Mouse (Mus musculus) embryonic facial prominence, embryonic 14.5 days (tissue): ENCODE data around the gene Cdh23. TPM values are rescaled to one million over a fixed set of nuclear protein-coding genes. Genes with fewer than 3 reads are reported as not detected.

Source experiments
- ATAC-seq: fragments of 200-750 bp; cut with Nextera tagmentation; 2 replicates; pipeline ENCODE4 v1.8.0; 2017; ENCODE audit warnings: low read depth, moderate number of reproducible peaks, moderate TSS enrichment
- DNase-seq: peaks from one replicate; pipeline ENCODE4 v3.0.0-alpha.2; 2015; ENCODE audit warnings: low spot score
- H3K27ac ChIP-seq: fragments of 300-500 bp; sonication (generic); replicated peaks from 2 replicates; pipeline ENCODE4 v1.5.1; 2014; ENCODE audit warnings: low read depth, mild to moderate bottlenecking, low read length, moderate library complexity
- H3K27me3 ChIP-seq: fragments of 300-500 bp; sonication (generic); replicated peaks from 2 replicates; pipeline ENCODE4 v1.6.1; 2014; ENCODE audit warnings: low read length; ENCODE audit not compliant: control insufficient read depth, insufficient read depth
- H3K36me3 ChIP-seq: fragments of 300-500 bp; sonication (generic); 2 replicates; pipeline ENCODE4 v1.6.1; 2014; ENCODE audit warnings: low read length, mixed read lengths; ENCODE audit not compliant: control insufficient read depth, insufficient read depth
- H3K4me1 ChIP-seq: fragments of 300-500 bp; sonication (generic); 2 replicates; pipeline ENCODE4 v1.6.1; 2014; ENCODE audit warnings: antibody characterized with exemption, low read length; ENCODE audit not compliant: control insufficient read depth, insufficient read depth
- H3K4me2 ChIP-seq: fragments of 300-500 bp; sonication (generic); 2 replicates; pipeline ENCODE4 v1.6.1; 2014; ENCODE audit warnings: low read depth, mild to moderate bottlenecking, low read length, moderate library complexity, mixed read lengths
- H3K4me3 ChIP-seq: fragments of 300-500 bp; sonication (generic); 2 replicates; pipeline ENCODE4 v1.5.1; 2014; ENCODE audit warnings: low read depth, mild to moderate bottlenecking, low read length
- H3K9ac ChIP-seq: fragments of 300-500 bp; sonication (generic); 2 replicates; pipeline ENCODE4 v1.6.1; 2014; ENCODE audit warnings: low read depth, mild to moderate bottlenecking, low read length, moderate library complexity, mixed read lengths
- H3K9me3 ChIP-seq: fragments of 300-500 bp; sonication (generic); 2 replicates; pipeline ENCODE4 v1.6.1; 2016; ENCODE audit warnings: low read length; ENCODE audit not compliant: control insufficient read depth
- WGBS: fragments of 180-500 bp; shearing (Covaris S2); extraction: QIAGEN DNeasy Blood & Tissue Kit; methylation state at CpG from one replicate; pipeline ENCODE4 v1.1.7; 2014; 5-methylcytosine and 5-hydroxymethylcytosine counted together
- polyA plus RNA-seq: library from polyadenylated mRNA; unstranded; fragments of >200 nt; fragmentation: Nextera tagmentation; extraction: Ambion mirVana; gene quantifications from 2 replicates; pipeline ENCODE4 v1.2.1, GENCODE M21; 2014

Cdh23 gene
- polyA plus RNA-seq, 1 experiment from 2014 or later = 1.0 TPM

- H3K27me3 ChIP-seq = no peaks in the 10 kb centered on the region
- ATAC-seq (no peak), DNase-seq (no peak)
- H3K4me2 ChIP-seq = no peak overlapping the region
- H3K36me3 ChIP-seq = no peaks in the 10 kb centered on the region
- no peak overlapping the region for H3K9ac ChIP-seq
- H3K4me3 ChIP-seq = no peak overlapping the region
- H3K27ac ChIP-seq = no peak overlapping the region
- H3K9me3 ChIP-seq = no peaks in the 10 kb centered on the region
- H3K4me1 ChIP-seq = peaks cover 7% of the 10 kb centered on the region; the same call in 1 of the 2 replicates
- WGBS = 76% methylated on average over 4 of the region's 4 CpGs
Observed at GRCm38 (mm10) chr10:60571491-60571890, 124.8 kb downstream of the Cdh23 start.

GRCm38 (mm10) chr10:60566369-60567037 is 129.8 kb downstream of the Cdh23 start:
- H3K36me3 ChIP-seq = no peaks in the 10 kb centered on the region
- 35% methylated on average over 24 of the region's 24 CpGs for WGBS
- ATAC-seq = no peak
- peaks cover 17% of the 10 kb centered on the region for H3K4me1 ChIP-seq
- H3K27ac ChIP-seq = no peak overlapping the region
- 0 out of 2 replicates have a peak overlapping the region, but pooled peaks have one; percentile 11 for H3K4me3 ChIP-seq
- DNase-seq = peak; percentile 21
- peak overlapping the region; percentile 19; the same call in 1 of the 2 replicates for H3K9ac ChIP-seq
- no peaks in the 10 kb centered on the region for H3K9me3 ChIP-seq
- H3K27me3 ChIP-seq = no peaks in the 10 kb centered on the region
- H3K4me2 ChIP-seq = peak overlapping the region; percentile 46

GRCm38 (mm10) chr10:60564136-60564535 is 132.2 kb downstream of the Cdh23 start:
- no peak overlapping the region for H3K4me3 ChIP-seq
- no peak overlapping the region for H3K9ac ChIP-seq
- H3K27me3 ChIP-seq = no peaks in the 10 kb centered on the region
- no peaks in the 10 kb centered on the region for H3K9me3 ChIP-seq
- peaks cover 17% of the 10 kb centered on the region for H3K4me1 ChIP-seq
- no peak for ATAC-seq
- H3K27ac ChIP-seq = no peak overlapping the region
- 82% methylated on average over 6 of the region's 6 CpGs for WGBS
- no peak overlapping the region for H3K4me2 ChIP-seq
- no peak for DNase-seq
- no peaks in the 10 kb centered on the region for H3K36me3 ChIP-seq

- H3K4me1 ChIP-seq = peaks cover 17% of the 10 kb centered on the region
- H3K4me3 ChIP-seq = no peak overlapping the region
- 32% methylated on average over 7 of the region's 7 CpGs for WGBS
- no peak for ATAC-seq
- H3K4me2 ChIP-seq = no peak overlapping the region
- H3K27me3 ChIP-seq = no peaks in the 10 kb centered on the region
- H3K27ac ChIP-seq = no peak overlapping the region
- no peak overlapping the region for H3K9ac ChIP-seq
- H3K36me3 ChIP-seq = no peaks in the 10 kb centered on the region
- DNase-seq = no peak
- no peaks in the 10 kb centered on the region for H3K9me3 ChIP-seq
Observed at GRCm38 (mm10) chr10:60562946-60563345, 133.3 kb downstream of the Cdh23 start.

- ATAC-seq (no peak; the same call in 1 of the 2 replicates), DNase-seq (no peak)
- Histone ChIP-seq H3K4me3 (no peak overlapping the region), H3K27me3 (no peaks in the 10 kb centered on the region), H3K9me3 (no peaks in the 10 kb centered on the region), H3K27ac (no peak overlapping the region), H3K4me1 (peaks cover 5% of the 10 kb centered on the region), H3K4me2 (no peak overlapping the region), H3K36me3 (no peaks in the 10 kb centered on the region), H3K9ac (no peak overlapping the region)
- WGBS = 30% methylated on average over 9 of the region's 9 CpGs
Observed at GRCm38 (mm10) chr10:60558491-60558927, 137.8 kb downstream of the Cdh23 start.

- 65% methylated on average over 3 of the region's 4 CpGs for WGBS
Observed at GRCm38 (mm10) chr10:60552951-60553635, 143.2 kb downstream of the Cdh23 start.

GRCm38 (mm10) chr10:60539164-60539914 is 157.0 kb downstream of the Cdh23 start:
- H3K36me3 ChIP-seq = no peaks in the 10 kb centered on the region
- no peak overlapping the region for H3K4me2 ChIP-seq
- DNase-seq (no peak), ATAC-seq (no peak)
- H3K4me3 ChIP-seq = no peak overlapping the region
- H3K4me1 ChIP-seq = no peaks in the 10 kb centered on the region
- no peak overlapping the region for H3K27ac ChIP-seq
- H3K9ac ChIP-seq = no peak overlapping the region
- H3K9me3 ChIP-seq = peaks cover 12% of the 10 kb centered on the region
- 78% methylated on average over 18 of the region's 18 CpGs for WGBS
- H3K27me3 ChIP-seq = no peaks in the 10 kb centered on the region

More at GRCm38 (mm10) chr10:60552951-60553635, 143.2 kb downstream of the Cdh23 start:
- Histone ChIP-seq H3K4me3 (no peak overlapping the region), H3K4me2 (no peak overlapping the region), H3K27me3 (no peaks in the 10 kb centered on the region), H3K9me3 (no peaks in the 10 kb centered on the region), H3K9ac (no peak overlapping the region), H3K36me3 (no peaks in the 10 kb centered on the region), H3K4me1 (no peaks in the 10 kb centered on the region), H3K27ac (no peak overlapping the region)
- no peak for DNase-seq
- no peak for ATAC-seq

GRCm38 (mm10) chr10:60536098-60536811 is 160.0 kb downstream of the Cdh23 start:
- Histone ChIP-seq H3K4me3 (no peak overlapping the region), H3K4me2 (peak overlapping the region; percentile 35), H3K27me3 (no peaks in the 10 kb centered on the region), H3K27ac (no peak overlapping the region), H3K9ac (peak overlapping the region; percentile 37; the same call in 1 of the 2 replicates), H3K36me3 (no peaks in the 10 kb centered on the region), H3K4me1 (no peaks in the 10 kb centered on the region), H3K9me3 (no peaks in the 10 kb centered on the region)
- 12% methylated on average over 13 of the region's 14 CpGs for WGBS
- ATAC-seq (peak; percentile 57; the same call in 1 of the 2 replicates), DNase-seq (peak; percentile 47)
